Mouse (Mus musculus): ENCODE data around the gene Rasa2.
A peak's percentile ranks its signal among the peaks of the same experiment; 100 is the strongest.
"Not testable (repeated sequence)": the region's sequence is repeated elsewhere in the genome, so short reads cannot be mapped to it uniquely, and the experiment has no call there.

Rasa2 gene

DNA sequence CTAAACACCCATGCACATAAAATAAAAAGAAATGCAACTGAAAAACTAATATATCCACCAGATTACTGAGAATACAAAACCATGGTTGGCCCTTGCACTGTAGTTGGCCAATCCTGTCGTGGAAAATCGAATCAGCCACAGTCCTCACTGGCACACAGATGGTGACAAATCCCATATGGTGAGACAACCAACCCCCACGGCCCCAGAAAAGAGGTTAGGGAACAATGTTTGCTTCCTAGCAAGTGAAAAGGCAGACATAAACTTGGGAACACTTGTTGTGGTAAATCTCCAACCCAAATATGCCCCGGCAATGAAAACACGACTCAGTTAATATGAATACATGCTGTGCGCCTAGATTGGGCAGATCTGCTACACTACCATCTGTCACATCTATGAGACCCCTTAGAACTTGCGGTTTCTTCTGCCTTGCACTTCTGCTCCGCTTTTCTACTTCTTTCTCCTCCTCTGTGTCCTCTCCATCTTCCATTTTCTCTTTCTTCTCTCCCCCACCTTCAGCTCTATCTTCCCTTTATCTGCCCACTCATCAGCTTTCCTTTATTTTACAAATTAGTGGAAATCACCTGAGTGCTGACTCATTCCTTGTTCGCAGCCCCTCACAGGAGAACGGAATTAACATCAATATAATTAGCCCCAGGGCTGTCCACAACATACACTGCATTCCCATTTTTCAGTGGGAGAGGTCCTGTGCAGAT is 101.3 kb downstream of the Rasa2 start:
- DNase-seq (ENCODE audit: low read depth, low spot score), result no peak

DNA sequence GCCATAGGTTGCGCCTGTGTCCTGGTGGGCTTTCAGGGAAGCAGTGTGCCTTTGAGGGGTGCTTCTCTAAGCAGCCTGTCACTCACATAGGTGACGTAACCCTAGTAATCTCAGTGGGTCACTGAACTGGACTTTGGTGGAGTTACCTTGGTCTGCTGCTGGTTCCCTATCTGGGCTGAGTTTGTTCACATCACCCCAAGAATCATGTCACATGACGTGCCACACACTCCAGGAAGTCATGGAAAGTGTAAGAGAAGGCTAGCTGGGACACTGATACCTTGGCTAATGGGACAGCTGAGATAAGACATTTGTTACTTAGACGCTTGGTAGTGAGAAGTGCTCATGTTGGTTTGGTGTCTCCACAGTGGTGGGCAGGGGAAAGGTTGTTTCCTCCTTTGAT is 105.4 kb downstream of the Rasa2 start:
- no peak for DNase-seq (ENCODE audit: low read depth, low spot score)

DNA sequence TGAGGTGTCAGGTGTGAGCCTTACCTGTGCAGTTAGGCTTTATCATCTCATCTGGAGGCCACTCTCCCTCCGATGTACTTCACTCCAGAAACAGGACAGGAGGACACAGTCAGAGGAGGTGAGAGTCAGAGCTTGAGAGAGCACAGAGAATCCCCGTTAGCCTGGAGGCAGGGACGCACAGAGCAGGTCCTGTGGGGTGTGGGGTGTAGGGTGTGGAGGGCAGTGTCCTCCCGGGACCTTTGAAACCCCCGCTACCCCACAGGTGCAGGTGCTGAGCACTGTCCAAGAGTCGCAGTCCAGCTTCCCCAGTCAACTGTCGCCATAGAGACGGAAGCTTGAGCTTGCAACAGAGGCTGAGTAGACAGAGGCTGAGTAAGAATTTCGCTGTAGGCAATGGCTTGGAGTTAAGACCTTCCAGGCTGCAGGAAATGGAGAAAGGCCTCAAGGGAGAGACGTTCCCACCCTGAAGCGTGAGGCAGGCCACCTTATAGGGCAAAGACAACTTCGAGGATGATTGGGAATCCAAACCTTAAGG is 106.4 kb downstream of the Rasa2 start, which contains the start of gene Gm28729:
Gene Gm28729, minus strand, starts transcription at position 293 of the 535 bp plus-strand sequence.
- DNase-seq (ENCODE audit: low read depth, low spot score), result no peak

DNA sequence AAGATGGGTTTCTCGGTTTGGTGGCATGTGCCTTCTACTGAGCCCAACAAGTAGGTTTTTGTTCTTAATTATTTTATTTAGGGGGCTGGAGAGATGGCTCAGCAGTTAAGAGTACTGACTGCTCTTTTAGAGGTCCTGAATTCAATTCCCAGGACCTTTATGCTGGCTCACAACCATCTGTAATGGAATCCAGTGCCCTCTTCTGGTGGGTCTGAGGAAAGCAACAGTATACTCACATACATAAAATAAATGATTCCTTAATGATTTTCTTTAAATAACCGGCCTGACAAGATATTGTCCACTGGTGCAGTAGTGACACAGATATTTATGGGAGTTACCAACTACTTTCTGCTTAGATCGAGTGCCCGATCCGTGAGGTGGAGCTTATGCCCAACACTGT is 108.3 kb downstream of the Rasa2 start:
- no peak for DNase-seq (ENCODE audit: low read depth, low spot score)

DNA sequence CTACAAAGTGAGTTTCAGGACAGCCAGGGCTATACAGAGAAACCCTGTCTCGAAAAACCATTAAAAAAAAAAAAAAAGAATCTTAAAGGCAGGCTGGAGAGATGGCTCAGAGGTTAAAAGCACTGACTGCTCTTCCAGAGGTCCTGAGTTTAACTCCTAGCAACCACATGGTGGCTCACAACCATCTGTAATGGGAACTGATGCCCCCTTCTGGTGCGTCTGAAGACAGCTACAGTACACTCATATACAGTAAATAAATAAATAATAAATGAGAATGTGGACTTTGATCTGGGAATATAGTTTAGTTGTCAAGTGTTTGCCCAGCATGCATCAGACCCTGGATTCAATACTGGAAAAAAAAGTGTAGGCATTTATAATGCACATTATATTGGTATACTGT is 109.8 kb downstream of the Rasa2 start:
- not testable (repeated sequence) for DNase-seq (ENCODE audit: low read depth, low spot score)

DNA sequence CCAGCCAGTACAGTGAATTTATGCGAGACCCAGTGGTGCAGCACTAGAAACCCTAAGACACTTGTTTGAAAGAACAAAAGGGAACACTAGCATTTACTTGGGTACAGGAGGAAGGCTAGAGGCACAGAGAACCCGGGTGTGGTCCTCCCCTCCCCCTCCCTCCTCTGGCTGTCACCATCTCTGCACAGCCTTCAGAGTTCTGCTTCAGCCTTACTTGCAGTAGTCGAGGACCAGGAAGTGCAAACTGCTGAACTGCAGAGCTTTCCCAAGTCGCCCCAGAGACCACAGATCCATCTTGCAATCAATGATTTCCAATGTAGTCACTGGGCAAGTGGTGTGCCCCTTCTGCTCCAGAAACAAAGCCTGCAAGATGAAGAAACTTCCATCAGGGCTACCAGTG is 114.0 kb downstream of the Rasa2 start:
- DNase-seq (ENCODE audit: low read depth, low spot score), result no peak

DNA sequence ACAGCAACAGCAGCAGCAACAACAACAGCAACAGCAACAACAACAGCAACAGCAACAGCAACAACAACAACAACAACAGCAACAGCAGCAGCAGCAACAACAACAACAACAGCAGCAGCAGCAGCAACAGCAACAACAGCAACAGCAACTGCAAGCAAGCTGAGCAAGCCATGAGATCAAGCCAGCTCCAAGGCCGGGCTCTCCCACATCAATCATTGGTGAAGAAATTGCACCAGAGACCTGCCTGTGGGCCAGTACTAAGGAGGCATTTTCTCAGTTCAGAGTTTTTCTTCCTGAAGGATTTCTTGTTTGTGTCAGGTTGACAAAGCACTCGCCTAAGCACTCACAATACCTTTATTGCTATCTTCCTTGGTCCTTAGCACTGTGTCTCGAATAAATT is 114.6 kb downstream of the Rasa2 start:
- DNase-seq (ENCODE audit: low read depth, low spot score), result no peak

DNA sequence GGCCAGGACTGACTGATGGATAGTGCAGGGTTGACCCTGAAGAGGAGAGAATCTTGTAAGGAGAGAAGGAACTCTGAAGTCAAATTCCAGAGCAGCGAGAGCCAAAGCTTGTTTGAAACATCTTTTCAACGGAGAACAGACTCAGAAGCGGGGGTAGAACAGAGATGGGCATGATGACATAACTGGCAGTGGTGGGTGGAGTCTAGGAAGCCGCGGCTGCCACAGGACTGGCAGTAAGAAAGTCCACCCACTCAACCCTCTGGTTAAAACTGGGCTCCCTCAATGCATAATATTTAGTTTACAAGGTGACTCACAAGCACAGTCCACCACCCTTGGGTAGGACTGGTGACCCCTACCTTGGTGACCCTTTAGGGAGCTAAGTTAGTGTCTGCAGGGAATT is 115.7 kb downstream of the Rasa2 start:
- DNase-seq (ENCODE audit: low read depth, low spot score), result no peak

DNA sequence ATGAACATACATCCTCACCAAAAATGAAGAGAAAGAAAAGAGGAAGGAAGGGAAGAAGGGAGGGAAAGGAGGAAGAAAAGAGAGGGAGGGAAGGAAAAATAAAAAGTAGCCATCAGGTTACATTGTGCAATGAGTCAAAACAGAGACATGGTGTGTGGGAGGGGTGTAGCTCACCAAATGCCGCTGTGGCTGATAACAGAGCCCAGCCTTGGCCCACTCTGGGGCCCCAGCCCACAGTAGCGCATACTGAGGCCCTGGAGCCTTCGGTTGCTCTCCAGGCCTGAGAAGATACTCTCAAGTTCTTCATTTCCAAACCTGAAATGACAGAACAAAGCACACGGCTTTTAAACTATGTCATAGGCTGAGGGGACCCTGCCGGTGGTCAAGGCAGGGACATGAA is 117.1 kb downstream of the Rasa2 start:
- DNase-seq (ENCODE audit: low read depth, low spot score), result no peak

DNA sequence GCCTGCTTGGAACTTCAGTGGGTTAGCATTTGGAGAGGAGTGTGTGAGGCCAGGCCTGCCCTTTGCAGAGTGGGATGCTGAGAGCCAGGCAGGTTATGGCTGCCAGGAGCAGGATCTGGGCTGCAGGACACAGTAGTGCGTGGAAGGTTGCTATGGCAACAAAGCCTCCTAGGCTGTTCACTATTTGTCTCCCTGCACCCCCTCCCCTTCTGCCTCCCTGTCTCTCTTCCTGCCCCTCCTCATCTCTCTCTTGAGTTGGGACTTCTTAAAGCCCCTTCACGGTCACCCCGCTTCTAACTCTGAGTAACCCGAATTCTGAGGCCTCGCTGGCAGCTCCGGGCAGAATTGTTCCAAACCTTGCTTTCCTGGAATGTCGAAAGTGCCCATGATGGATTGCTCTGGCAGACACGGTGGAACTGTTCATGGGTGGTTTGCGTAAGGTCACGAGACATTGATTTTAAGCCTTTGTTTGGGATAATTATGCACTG is 125.4 kb downstream of the Rasa2 start:
- peak; percentile 19 for DNase-seq (ENCODE audit: low read depth, low spot score)

DNA sequence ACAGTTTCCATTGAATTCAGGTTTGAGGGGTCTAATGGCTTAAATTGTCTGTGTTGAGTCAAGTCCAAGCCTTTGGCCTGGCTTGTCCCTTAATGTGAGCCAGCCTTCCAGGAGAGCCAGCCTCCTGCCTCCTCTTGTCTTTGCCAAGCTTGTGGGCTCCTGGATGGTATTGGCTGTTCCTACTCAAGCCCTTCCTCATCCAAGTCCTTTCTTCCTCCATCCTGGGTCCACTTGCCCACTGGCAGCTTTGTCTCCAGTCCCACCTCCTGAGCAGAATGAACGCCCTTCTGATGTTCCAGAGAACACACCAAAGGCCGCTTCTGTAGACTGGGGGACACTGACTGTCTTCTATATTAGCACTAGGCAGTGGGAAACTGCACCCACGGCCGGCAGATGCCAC is 126.3 kb downstream of the Rasa2 start:
- no peak for DNase-seq (ENCODE audit: low read depth, low spot score)

DNA sequence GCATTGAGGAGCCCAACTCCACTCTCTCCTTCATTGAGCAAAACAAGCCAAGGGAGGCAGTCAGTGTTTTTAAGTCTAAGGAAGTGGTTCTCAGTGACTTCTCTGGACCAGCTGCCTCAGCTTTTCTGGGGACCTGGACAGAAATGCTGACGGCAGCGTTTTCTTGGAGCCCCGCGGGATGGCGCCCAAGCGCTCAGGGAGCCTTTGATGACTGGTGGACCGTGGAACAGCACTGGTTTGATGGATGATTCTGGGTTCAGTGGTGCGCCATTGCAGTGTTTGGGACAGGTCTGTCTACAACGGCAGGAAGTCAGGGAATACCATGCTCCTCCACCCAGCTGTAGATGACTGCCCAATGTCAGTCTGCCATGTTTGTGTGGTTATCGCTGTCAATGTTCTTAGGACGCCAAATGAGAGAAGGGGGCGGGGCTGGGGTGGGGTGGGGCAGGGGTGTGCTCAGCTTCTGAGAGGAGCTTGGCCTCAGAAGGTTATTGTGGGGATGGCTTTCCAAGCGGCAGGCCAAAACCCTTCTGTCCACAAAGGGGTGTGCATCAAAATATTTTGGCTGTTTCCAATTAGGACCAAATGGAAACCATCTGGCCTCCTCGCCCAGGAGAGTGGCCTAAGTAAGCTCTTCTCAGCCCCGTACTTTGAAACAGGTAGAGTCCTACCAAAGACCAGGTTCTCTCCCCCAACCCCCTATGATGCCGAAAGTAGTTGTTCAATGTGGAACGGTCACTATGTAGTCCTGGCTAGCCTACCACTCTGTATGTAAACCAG is 127.1 kb downstream of the Rasa2 start:
- no peak for DNase-seq (ENCODE audit: low read depth, low spot score)

DNA sequence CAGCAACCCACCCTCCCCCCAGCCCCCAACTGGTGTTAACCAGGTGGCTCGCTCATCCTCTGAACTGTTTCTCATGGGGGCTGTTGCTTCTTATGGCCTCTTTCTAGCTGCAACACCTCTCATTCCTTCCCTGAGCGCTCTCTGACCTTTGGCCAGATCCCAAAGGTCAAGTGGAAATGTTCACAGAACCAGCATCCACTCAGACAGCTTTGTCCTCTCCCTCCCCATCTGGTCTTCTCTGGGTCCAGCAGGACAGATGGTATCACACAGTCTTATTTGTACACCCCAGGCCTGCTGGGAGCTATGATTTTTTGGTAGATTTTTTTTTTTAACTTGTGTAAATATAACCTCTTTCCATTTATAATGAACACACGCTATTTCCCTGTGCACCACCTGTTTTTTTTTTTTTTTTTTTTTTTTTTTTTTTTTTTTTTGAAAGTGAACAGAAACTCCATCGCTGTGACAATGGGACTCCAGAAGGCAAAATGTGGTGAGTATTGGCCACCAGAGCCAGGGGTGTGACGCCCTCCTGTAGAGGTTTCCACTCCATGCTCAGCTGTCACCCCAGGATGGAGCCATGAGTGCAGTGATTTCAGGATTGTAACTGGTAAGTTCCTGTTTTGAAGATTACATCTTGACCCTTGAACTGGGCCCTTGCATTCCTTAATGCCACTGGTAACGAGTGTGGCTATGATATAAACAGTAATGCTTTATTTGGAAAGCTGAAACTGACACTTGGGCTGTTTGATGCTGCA is 128.4 kb downstream of the Rasa2 start:
- no peak for DNase-seq (ENCODE audit: low read depth, low spot score)

DNA sequence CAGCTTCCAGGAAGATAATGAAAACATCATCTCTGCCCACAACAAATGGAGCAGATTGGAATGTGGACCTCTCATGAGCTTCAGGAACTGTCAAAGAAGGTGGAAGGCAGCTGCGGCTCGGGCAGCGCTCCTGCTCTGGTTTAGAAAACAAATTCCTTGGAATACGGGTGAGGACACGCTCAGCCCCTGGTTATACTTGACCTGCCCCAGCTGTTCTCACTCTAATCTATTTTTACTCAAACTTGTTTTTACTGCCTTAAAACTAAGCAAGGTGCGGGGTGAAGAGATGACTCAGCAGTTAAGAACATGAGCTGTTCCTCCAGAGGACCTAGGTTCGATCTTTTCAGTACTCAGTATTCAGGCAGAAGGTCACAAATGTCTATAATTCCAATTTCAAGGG is 130.2 kb downstream of the Rasa2 start:
- no peak for DNase-seq (ENCODE audit: low read depth, low spot score)

DNA sequence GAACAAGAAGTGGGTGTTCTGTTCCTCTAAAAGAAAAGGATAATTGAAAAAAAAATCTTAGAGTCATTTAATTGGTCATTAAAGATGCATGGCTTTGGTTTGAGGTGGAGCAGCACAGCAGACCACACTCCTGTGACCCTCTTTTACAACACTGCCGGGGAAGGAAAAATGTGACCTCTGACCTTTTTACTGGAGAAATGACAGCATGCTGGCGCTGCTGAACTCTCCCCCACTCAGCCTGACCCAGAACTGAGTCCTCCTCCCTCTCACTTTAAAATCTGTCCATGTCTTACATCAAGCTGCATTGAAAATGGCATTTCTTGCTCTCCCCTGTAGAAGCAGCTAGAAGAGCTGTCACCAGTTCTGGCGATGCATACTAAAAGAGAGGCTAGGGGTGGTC is 138.2 kb downstream of the Rasa2 start:
- no peak for DNase-seq (ENCODE audit: low read depth, low spot score)

DNA sequence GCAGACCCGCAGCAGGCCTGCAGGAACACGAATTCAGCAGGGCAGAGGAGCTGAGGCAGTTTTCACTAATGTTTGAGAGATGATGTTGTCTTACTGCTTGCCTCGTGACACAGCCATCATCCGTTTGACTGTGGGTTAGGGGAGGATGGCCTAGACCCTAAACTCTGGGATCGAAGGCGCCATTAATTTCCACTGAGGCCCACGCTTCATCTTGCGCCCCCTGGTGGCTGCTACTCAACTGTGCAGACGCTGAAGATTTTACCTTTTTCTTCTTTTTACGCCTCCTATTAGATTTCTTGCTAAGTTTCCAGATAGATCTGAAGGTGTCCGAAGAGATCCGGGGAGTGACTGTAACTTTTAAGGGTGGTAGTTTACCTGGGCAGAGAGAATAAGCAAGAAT is 139.6 kb downstream of the Rasa2 start:
- no peak for DNase-seq (ENCODE audit: low read depth, low spot score)

Data from skeletal muscle tissue, adult 2 months (tissue).